Mouse (Mus musculus) layer of hippocampus, adult 6 months (tissue): Measurements from ENCODE around the gene Trit1. TPM values are rescaled to one million over a fixed set of nuclear protein-coding genes. Genes with fewer than 3 reads are reported as not detected.

ENCODE experiments used
- long read RNA-seq, 2 experiments: library from polyadenylated mRNA; unstranded; transcript quantifications; one replicate each; pipeline ENCODE4 v2.0.0; 2019 to 2020
- polyA plus RNA-seq: library from polyadenylated mRNA; unstranded; fragments of <200 nt; fragmentation: Nextera tagmentation; gene quantifications from 2 replicates; pipeline ENCODE4 v1.2.3, GENCODE M21; 2021

The Trit1 gene
- polyA plus RNA-seq = 5.4 and 6.7 TPM in 2 replicates
- long read RNA-seq, experiment 1, transcript Trit1-201 (11 exons, 2,074 nt) = major isoform, 11 of 18 reads
- long read RNA-seq, experiment 1, partial matches to known transcripts = 1 of 18 reads
- long read RNA-seq, experiment 1, other reads (novel, unspliced or antisense) = 2 of 18 reads
- long read RNA-seq, experiment 2, transcript Trit1-201 (11 exons, 2,074 nt) = major isoform, 23 of 35 reads
- long read RNA-seq, experiment 2, partial matches to known transcripts = 1 of 35 reads
- long read RNA-seq, experiment 2, other reads (novel, unspliced or antisense) = 9 of 35 reads

GRCm38 (mm10) chr4:123016451-123016957, at the start of gene Trit1:
Trit1 (plus strand) TSS chr4:123016597.

DNA sequence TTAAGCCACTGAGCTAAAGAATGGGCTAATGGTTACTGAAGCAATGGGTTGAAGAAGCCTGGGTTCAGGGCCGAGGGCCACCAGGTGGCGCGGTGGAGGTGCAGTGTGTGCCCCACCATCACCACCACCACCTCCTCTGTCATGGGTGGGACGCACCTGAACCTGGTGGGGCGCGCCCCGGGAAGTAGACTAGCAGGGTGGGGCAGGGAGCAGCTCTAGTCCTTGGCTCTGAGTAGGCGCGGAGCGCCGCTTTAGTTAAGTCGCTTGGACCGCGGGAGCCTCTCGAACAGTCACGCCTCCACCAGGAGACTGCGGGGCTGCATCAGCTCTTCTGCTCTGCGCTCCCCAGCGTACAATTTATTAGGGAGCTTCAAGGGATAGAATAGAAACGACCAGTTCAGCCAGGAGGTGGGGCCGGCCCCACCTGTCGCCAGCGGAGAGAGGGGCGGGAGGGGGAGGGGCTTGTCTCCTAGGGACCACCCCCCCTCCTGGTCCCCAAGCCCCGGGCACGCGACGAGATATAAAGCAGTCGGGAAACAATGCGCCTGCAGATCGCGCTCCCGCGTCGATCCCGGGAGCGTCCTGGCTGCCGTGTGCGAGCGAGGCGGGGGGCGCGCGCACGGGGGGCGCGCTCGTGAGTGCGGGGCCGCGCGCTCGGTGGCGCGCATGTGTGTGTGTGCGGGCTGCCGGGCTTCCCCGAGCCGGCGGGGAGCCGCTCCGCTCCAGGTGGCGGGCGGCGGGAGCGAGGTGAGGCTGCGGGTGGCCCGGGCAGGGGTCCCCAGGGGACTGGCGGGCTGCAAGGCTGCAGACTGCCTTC, 20.8 kb upstream of the Trit1 start, which contains the start of gene Mycl:
Gene Mycl, plus strand, starts transcription at position 249 of the 817 bp plus-strand sequence.

Other genes with a start within 250 kb of the Trit1 start
- gene Ppt1, start 180.4 kb upstream of the Trit1 start, polyA plus RNA-seq = 104 and 107 TPM in 2 replicates
- gene Cap1, start 130.5 kb upstream of the Trit1 start, polyA plus RNA-seq = 16.2 and 18.1 TPM in 2 replicates
- 15.2 and 17.2 TPM in 2 replicates for gene Mfsd2a, start 55.4 kb upstream of the Trit1 start, polyA plus RNA-seq
- gene Mycl, start 20.9 kb upstream of the Trit1 start, polyA plus RNA-seq = 6.2 and 7.2 TPM in 2 replicates
- 0.04 TPM in 1 of 2 replicates, not detected in the other for gene Bmp8b, start 88.6 kb downstream of the Trit1 start, polyA plus RNA-seq
- 0.26 and 0.29 TPM in 2 replicates for gene Oxct2b, start 99.7 kb downstream of the Trit1 start, polyA plus RNA-seq
- 41.2 and 44.0 TPM in 2 replicates for gene Ppie, start 123.4 kb downstream of the Trit1 start, polyA plus RNA-seq
- 354 and 400 TPM in 2 replicates for gene Hpcal4, start 166.6 kb downstream of the Trit1 start, polyA plus RNA-seq
- gene Nt5c1a, start 184.9 kb downstream of the Trit1 start, polyA plus RNA-seq = 12.6 and 16.2 TPM in 2 replicates
- 1.1 and 2.9 TPM in 2 replicates for gene Heyl, start 217.0 kb downstream of the Trit1 start, polyA plus RNA-seq
- 7.3 and 7.6 TPM in 2 replicates for gene Pabpc4, start 245.8 kb downstream of the Trit1 start, polyA plus RNA-seq